Mouse (Mus musculus) megakaryocyte progenitor cell, adult 5-6 weeks (primary cell): ENCODE results near the gene Mpdu1. TPM values are rescaled to one million over a fixed set of nuclear protein-coding genes. Genes with fewer than 3 reads are reported as not detected.
A peak's percentile ranks its signal among the peaks of the same experiment; 100 is the strongest.
"Not testable (repeated sequence)": the region's sequence is repeated elsewhere in the genome, so short reads cannot be mapped to it uniquely, and the experiment has no call there.

Experiments used
- ATAC-seq: replicated peaks from 2 replicates; pipeline ENCODE4 v1.8.0; 2016; ENCODE audit warnings: mild to moderate bottlenecking, moderate TSS enrichment, inconsistent platforms; ENCODE audit not compliant: poor library complexity
- total RNA-seq, 2 experiments: library from RNA; stranded (forward) in 1 of 2; stranded (reverse) in 1 of 2; fragments of 157-497, 149-512 nt in 1 of 2; fragments of 200-1000 nt in 1 of 2; gene quantifications; 2 replicates each; pipeline versions ENCODE4 v1.2.3 to v1.2.4; 2015 to 2017

The Mpdu1 gene
- total RNA-seq, 2 experiments from 2014 or later, result 37.5 to 55.0 TPM

- ATAC-seq, result no peak
These were observed 40.0 kb downstream of the Mpdu1 start for GRCm38 (mm10) chr11:69622406-69622805.

- no peak for ATAC-seq
These were observed 40.7 kb downstream of the Mpdu1 start, which contains the start of gene Sat2 for GRCm38 (mm10) chr11:69621571-69622268. TSS of gene Sat2 (plus strand) at chr11:69622024.

- ATAC-seq, result peak; percentile 80
These were observed 41.9 kb downstream of the Mpdu1 start for GRCm38 (mm10) chr11:69620394-69621081.

GRCm38 (mm10) chr11:69617805-69618204 is 44.6 kb downstream of the Mpdu1 start, which contains the start of gene Shbg:
TSS of gene Shbg (minus strand) at chr11:69617905.
- no peak for ATAC-seq

GRCm38 (mm10) chr11:69616781-69617180 is 45.7 kb downstream of the Mpdu1 start:
- no peak for ATAC-seq

- not testable (repeated sequence) for ATAC-seq
These were observed 48.2 kb downstream of the Mpdu1 start for GRCm38 (mm10) chr11:69614257-69614588.

- ATAC-seq, result peak; percentile 64
These were observed 48.7 kb downstream of the Mpdu1 start for GRCm38 (mm10) chr11:69613553-69614256.

- ATAC-seq, result no peak
These were observed 51.5 kb downstream of the Mpdu1 start for GRCm38 (mm10) chr11:69610899-69611298.

GRCm38 (mm10) chr11:69609416-69609815 is 53.0 kb downstream of the Mpdu1 start:
- peak; percentile 43 for ATAC-seq

GRCm38 (mm10) chr11:69608525-69608924 is 53.9 kb downstream of the Mpdu1 start:
- no peak for ATAC-seq

GRCm38 (mm10) chr11:69606832-69607231 is 55.6 kb downstream of the Mpdu1 start:
- no peak for ATAC-seq

Other genes with a start within 250 kb of the Mpdu1 start
Only the 30 nearest of the 34 such genes appear.
- 0.07 TPM in 1 of 2 replicates, not detected in the other for gene Dnah2, start 113.5 kb downstream of the Mpdu1 start, total RNA-seq (2015)
- gene Dnah2, start 113.5 kb downstream of the Mpdu1 start, total RNA-seq (2017), result under 0.01 TPM in 1 of 2 replicates, not detected in the other
- gene Efnb3, start 102.4 kb downstream of the Mpdu1 start, total RNA-seq (2015), result 0.15 TPM in 1 of 2 replicates, not detected in the other
- 0.24 and 0.33 TPM in 2 replicates for gene Efnb3, start 102.4 kb downstream of the Mpdu1 start, total RNA-seq (2017)
- gene Wrap53, start 82.4 kb downstream of the Mpdu1 start, total RNA-seq (2015), result 16.2 and 18.3 TPM in 2 replicates
- gene Wrap53, start 82.4 kb downstream of the Mpdu1 start, total RNA-seq (2017), result 6.2 and 6.9 TPM in 2 replicates
- 124 and 173 TPM in 2 replicates for gene Trp53, start 82.3 kb downstream of the Mpdu1 start, total RNA-seq (2015)
- 65.1 and 65.6 TPM in 2 replicates for gene Trp53, start 82.3 kb downstream of the Mpdu1 start, total RNA-seq (2017)
- gene Atp1b2, start 56.7 kb downstream of the Mpdu1 start, total RNA-seq (2015), result 19.6 and 44.5 TPM in 2 replicates
- gene Atp1b2, start 56.7 kb downstream of the Mpdu1 start, total RNA-seq (2017), result 2.0 and 4.0 TPM in 2 replicates
- not detected in 2 replicates for gene Shbg, start 44.7 kb downstream of the Mpdu1 start, total RNA-seq (2015)
- gene Shbg, start 44.7 kb downstream of the Mpdu1 start, total RNA-seq (2017), result not detected in 2 replicates
- gene Sat2, start 40.6 kb downstream of the Mpdu1 start, total RNA-seq (2015), result not detected in 2 replicates
- 0.37 and 1.5 TPM in 2 replicates for gene Sat2, start 40.6 kb downstream of the Mpdu1 start, total RNA-seq (2017)
- gene Fxr2, start 29.7 kb downstream of the Mpdu1 start, total RNA-seq (2015), result 27.3 and 43.5 TPM in 2 replicates
- 35.5 and 41.5 TPM in 2 replicates for gene Fxr2, start 29.7 kb downstream of the Mpdu1 start, total RNA-seq (2017)
- gene Sox15, start 7.3 kb downstream of the Mpdu1 start, total RNA-seq (2015), result not detected in 2 replicates
- 0.95 TPM in 1 of 2 replicates, not detected in the other for gene Sox15, start 7.3 kb downstream of the Mpdu1 start, total RNA-seq (2017)
- 33.1 and 39.3 TPM in 2 replicates for gene Cd68, start 3.5 kb upstream of the Mpdu1 start, total RNA-seq (2015)
- 15.5 and 25.0 TPM in 2 replicates for gene Cd68, start 3.5 kb upstream of the Mpdu1 start, total RNA-seq (2017)
- 1,029 and 1,055 TPM in 2 replicates for gene Eif4a1, start 9.8 kb upstream of the Mpdu1 start, total RNA-seq (2015)
- gene Eif4a1, start 9.8 kb upstream of the Mpdu1 start, total RNA-seq (2017), result 1,055 and 1,141 TPM in 2 replicates
- 140 and 145 TPM in 2 replicates for gene Senp3, start 19.4 kb upstream of the Mpdu1 start, total RNA-seq (2015)
- gene Senp3, start 19.4 kb upstream of the Mpdu1 start, total RNA-seq (2017), result 108 and 123 TPM in 2 replicates
- gene Tnfsf13, start 23.1 kb upstream of the Mpdu1 start, total RNA-seq (2015), result 28.5 and 31.9 TPM in 2 replicates
- 49.4 and 53.7 TPM in 2 replicates for gene Tnfsf13, start 23.1 kb upstream of the Mpdu1 start, total RNA-seq (2017)
- gene Tnfsf12, start 33.2 kb upstream of the Mpdu1 start, total RNA-seq (2015), result 0.88 and 2.0 TPM in 2 replicates
- gene Tnfsf12, start 33.2 kb upstream of the Mpdu1 start, total RNA-seq (2017), result 0.75 and 1.0 TPM in 2 replicates
- 7.5 and 9.4 TPM in 2 replicates for gene Tnfsfm13, start 33.5 kb upstream of the Mpdu1 start, total RNA-seq (2015)
- gene Tnfsfm13, start 33.5 kb upstream of the Mpdu1 start, total RNA-seq (2017), result 6.1 and 7.9 TPM in 2 replicates
- 140 and 147 TPM in 2 replicates for gene Polr2a, start 96.0 kb upstream of the Mpdu1 start, total RNA-seq (2015)
- 21.0 and 34.4 TPM in 2 replicates for gene Polr2a, start 96.0 kb upstream of the Mpdu1 start, total RNA-seq (2017)
- not detected in 2 replicates for gene Slc35g3, start 99.3 kb upstream of the Mpdu1 start, total RNA-seq (2015)
- gene Slc35g3, start 99.3 kb upstream of the Mpdu1 start, total RNA-seq (2017), result not detected in 2 replicates
- gene Zbtb4, start 103.3 kb upstream of the Mpdu1 start, total RNA-seq (2015), result 1.3 and 1.5 TPM in 2 replicates
- 0.51 and 0.54 TPM in 2 replicates for gene Zbtb4, start 103.3 kb upstream of the Mpdu1 start, total RNA-seq (2017)
- 0.24 and 1.6 TPM in 2 replicates for gene Chrnb1, start 133.3 kb upstream of the Mpdu1 start, total RNA-seq (2015)
- gene Chrnb1, start 133.3 kb upstream of the Mpdu1 start, total RNA-seq (2017), result 0.04 and 0.44 TPM in 2 replicates
- 0.22 and 0.52 TPM in 2 replicates for gene Fgf11, start 139.2 kb upstream of the Mpdu1 start, total RNA-seq (2015)
- gene Fgf11, start 139.2 kb upstream of the Mpdu1 start, total RNA-seq (2017), result 0.21 and 0.41 TPM in 2 replicates
- not detected in 2 replicates for gene Tmem102, start 143.0 kb upstream of the Mpdu1 start, total RNA-seq (2015)
- gene Tmem102, start 143.0 kb upstream of the Mpdu1 start, total RNA-seq (2017), result not detected in 2 replicates
- not detected in 2 replicates for gene Gm39566, start 152.7 kb upstream of the Mpdu1 start, total RNA-seq (2015)
- not detected in 2 replicates for gene Gm39566, start 152.7 kb upstream of the Mpdu1 start, total RNA-seq (2017)
- not detected in 2 replicates for gene Spem2, start 155.8 kb upstream of the Mpdu1 start, total RNA-seq (2015)
- gene Spem2, start 155.8 kb upstream of the Mpdu1 start, total RNA-seq (2017), result not detected in 2 replicates
- gene Spem1, start 159.5 kb upstream of the Mpdu1 start, total RNA-seq (2015), result not detected in 2 replicates
- 0.79 TPM in 1 of 2 replicates, not detected in the other for gene Spem1, start 159.5 kb upstream of the Mpdu1 start, total RNA-seq (2017)
- gene Nlgn2, start 175.1 kb upstream of the Mpdu1 start, total RNA-seq (2015), result 8.4 and 10.8 TPM in 2 replicates
- 3.5 and 6.2 TPM in 2 replicates for gene Nlgn2, start 175.1 kb upstream of the Mpdu1 start, total RNA-seq (2017)
- 240 and 307 TPM in 2 replicates for gene Tmem256, start 175.9 kb upstream of the Mpdu1 start, total RNA-seq (2015)
- gene Tmem256, start 175.9 kb upstream of the Mpdu1 start, total RNA-seq (2017), result 174 and 238 TPM in 2 replicates
- 60.6 and 62.2 TPM in 2 replicates for gene Plscr3, start 183.7 kb upstream of the Mpdu1 start, total RNA-seq (2015)
- 29.1 and 32.9 TPM in 2 replicates for gene Plscr3, start 183.7 kb upstream of the Mpdu1 start, total RNA-seq (2017)
- gene Tnk1, start 196.1 kb upstream of the Mpdu1 start, total RNA-seq (2015), result 0.32 TPM in 1 of 2 replicates, not detected in the other
- 0.54 TPM in 1 of 2 replicates, not detected in the other for gene Tnk1, start 196.1 kb upstream of the Mpdu1 start, total RNA-seq (2017)
- not detected in 2 replicates for gene Tmem95, start 215.4 kb upstream of the Mpdu1 start, total RNA-seq (2015)
- gene Tmem95, start 215.4 kb upstream of the Mpdu1 start, total RNA-seq (2017), result not detected in 2 replicates
- 1.1 and 2.3 TPM in 2 replicates for gene Kctd11, start 218.8 kb upstream of the Mpdu1 start, total RNA-seq (2015)
- gene Kctd11, start 218.8 kb upstream of the Mpdu1 start, total RNA-seq (2017), result 0.88 and 1.9 TPM in 2 replicates